Mouse (Mus musculus): ENCODE data around the gene Rere.
"Not testable (repeated sequence)": the region's sequence is repeated elsewhere in the genome, so short reads cannot be mapped to it uniquely, and the experiment has no call there.

Rere gene

GRCm38 (mm10) chr4:150254416-150254815 lies 27.0 kb upstream of the Rere start:
- DNase-seq (ENCODE audit: low spot score in 2 of 2): no peak

GRCm38 (mm10) chr4:150255181-150255580 lies 26.3 kb upstream of the Rere start:
- no peak for DNase-seq (ENCODE audit: low spot score in 2 of 2)

GRCm38 (mm10) chr4:150257252-150258204 lies 23.9 kb upstream of the Rere start:
- DNase-seq (ENCODE audit: low spot score in 2 of 2): peak; percentile 58

- DNase-seq (ENCODE audit: low spot score in 2 of 2): no peak
Measured at GRCm38 (mm10) chr4:150258388-150258787, 23.1 kb upstream of the Rere start.

GRCm38 (mm10) chr4:150259577-150259976 lies 21.9 kb upstream of the Rere start:
- DNase-seq (ENCODE audit: low spot score in 2 of 2): no peak

- no peak for DNase-seq (ENCODE audit: low spot score in 2 of 2)
Measured at GRCm38 (mm10) chr4:150260111-150260510, 21.3 kb upstream of the Rere start.

- no peak for DNase-seq (ENCODE audit: low spot score in 2 of 2)
Measured at GRCm38 (mm10) chr4:150260745-150261144, 20.7 kb upstream of the Rere start.

- DNase-seq (ENCODE audit: low spot score in 2 of 2): no peak
Measured at GRCm38 (mm10) chr4:150262301-150262700, 19.1 kb upstream of the Rere start.

- no peak for DNase-seq (ENCODE audit: low spot score in 2 of 2)
Measured at GRCm38 (mm10) chr4:150264903-150265302, 16.5 kb upstream of the Rere start.

- no peak for DNase-seq (ENCODE audit: low spot score in 2 of 2)
Measured at GRCm38 (mm10) chr4:150265471-150265870, 16.0 kb upstream of the Rere start.

- DNase-seq (ENCODE audit: low spot score in 2 of 2): no peak
Measured at GRCm38 (mm10) chr4:150266655-150267223, 14.7 kb upstream of the Rere start.

- DNase-seq (ENCODE audit: low spot score in 2 of 2): no peak
Measured at GRCm38 (mm10) chr4:150268674-150269653, 12.5 kb upstream of the Rere start.

GRCm38 (mm10) chr4:150269679-150270078 lies 11.8 kb upstream of the Rere start:
- DNase-seq (ENCODE audit: low spot score in 2 of 2): peak; percentile 34 to 38

- not testable (repeated sequence) for DNase-seq (ENCODE audit: low spot score in 2 of 2)
Measured at GRCm38 (mm10) chr4:150270718-150271117, 10.7 kb upstream of the Rere start.

GRCm38 (mm10) chr4:150272725-150273124 lies 8.7 kb upstream of the Rere start:
- peak; percentile 16 to 39 for DNase-seq (ENCODE audit: low spot score in 2 of 2)

- DNase-seq (ENCODE audit: low spot score in 2 of 2): no peak
Measured at GRCm38 (mm10) chr4:150275531-150275930, 5.9 kb upstream of the Rere start.

GRCm38 (mm10) chr4:150279336-150279735 lies 2.1 kb upstream of the Rere start:
- DNase-seq (ENCODE audit: low spot score in 2 of 2): not testable (repeated sequence)

GRCm38 (mm10) chr4:150280002-150280401 lies 1.4 kb upstream of the Rere start:
- DNase-seq (ENCODE audit: low spot score in 2 of 2): no peak

- no peak for DNase-seq (ENCODE audit: low spot score in 2 of 2)
Measured at GRCm38 (mm10) chr4:150280459-150280858, 987 bp upstream of the Rere start.

GRCm38 (mm10) chr4:150281891-150282630 lies 615 bp downstream of the Rere start:
- peak; percentile 15 to 38 for DNase-seq (ENCODE audit: low spot score in 2 of 2)
